Mouse (Mus musculus) adrenal gland, adult 2 months (tissue): Measurements from ENCODE around the gene Art3. TPM values are rescaled to one million over a fixed set of nuclear protein-coding genes. Genes with fewer than 3 reads are reported as not detected.

ENCODE experiments used
- DNase-seq: peaks from one replicate; pipeline ENCODE4 v3.0.0; 2021
- microRNA-seq, 2 experiments: library from miRNA; unstranded; fragments of <30 nt; microRNA quantifications; one replicate each; pipeline ENCODE4 v1.2.0; 2021
- polyA plus RNA-seq: library from polyadenylated mRNA; depleted of rRNA; stranded (reverse); fragments of >200 nt; gene quantifications from 2 replicates; pipeline ENCODE4 v1.2.3, GENCODE M21; 2012; rRNA removed
- total RNA-seq, 2 experiments: library from RNA; stranded (reverse); gene quantifications; 2 replicates each; pipeline ENCODE4 v1.2.3; 2021

Gene Art3
- total and polyA plus RNA-seq, 3 experiments = 2.6 to 58.2 (median 39.2) TPM

- no peak for DNase-seq
These were observed 92.5 kb downstream of the Art3 start for GRCm38 (mm10) chr5:92424126-92424525.

GRCm38 (mm10) chr5:92430723-92431122, 99.1 kb downstream of the Art3 start:
- peak; percentile 15 for DNase-seq

GRCm38 (mm10) chr5:92431611-92432010, 100.0 kb downstream of the Art3 start:
- DNase-seq = no peak

- DNase-seq = no peak
These were observed 102.4 kb downstream of the Art3 start for GRCm38 (mm10) chr5:92434070-92434469.

GRCm38 (mm10) chr5:92434571-92434985, 103.0 kb downstream of the Art3 start:
- DNase-seq = no peak

- DNase-seq = peak; percentile 98
These were observed 103.5 kb downstream of the Art3 start, which contains the start of gene Nup54 for GRCm38 (mm10) chr5:92435025-92435584. Gene Nup54 (minus strand): TSS chr5:92435219.

GRCm38 (mm10) chr5:92438540-92438939, 106.9 kb downstream of the Art3 start:
- no peak for DNase-seq

GRCm38 (mm10) chr5:92441494-92441893, 109.9 kb downstream of the Art3 start:
- DNase-seq = peak; percentile 55

- no peak for DNase-seq
These were observed 111.3 kb downstream of the Art3 start for GRCm38 (mm10) chr5:92442914-92443313.

GRCm38 (mm10) chr5:92445016-92445415, 113.4 kb downstream of the Art3 start:
- DNase-seq = peak; percentile 53

GRCm38 (mm10) chr5:92446736-92447135, 115.1 kb downstream of the Art3 start:
- no peak for DNase-seq

- no peak for DNase-seq
These were observed 121.2 kb downstream of the Art3 start for GRCm38 (mm10) chr5:92452876-92453275.

- DNase-seq = no peak
These were observed 125.8 kb downstream of the Art3 start for GRCm38 (mm10) chr5:92457410-92457809.

- peak; percentile 36 for DNase-seq
These were observed 127.1 kb downstream of the Art3 start for GRCm38 (mm10) chr5:92458726-92459125.

GRCm38 (mm10) chr5:92461321-92461720, 129.7 kb downstream of the Art3 start:
- peak; percentile 68 for DNase-seq

Small RNA genes lying within 50 kb of the gene (microRNA-seq; reads per million reads assigned to microRNA genes)
- gene Mir6415 = 0 reads per million in 2 experiments

Other genes with a start within 250 kb of the Art3 start
- gene G3bp2, start 248.1 kb upstream of the Art3 start, total RNA-seq = 100 to 1,000 TPM; 142 to 168 TPM
- 9.7 and 12.5 TPM in 2 replicates for gene G3bp2, start 248.1 kb upstream of the Art3 start, polyA plus RNA-seq
- 100 to 1,000 TPM in 1 of 2 experiments, 10 to 100 TPM in 1; 88.8 to 113 TPM for gene Uso1, start 193.9 kb upstream of the Art3 start, total RNA-seq
- gene Uso1, start 193.9 kb upstream of the Art3 start, polyA plus RNA-seq = 22.8 and 35.4 TPM in 2 replicates
- gene U90926, start 116.4 kb upstream of the Art3 start, total RNA-seq = not detected
- not detected in 2 replicates for gene U90926, start 116.4 kb upstream of the Art3 start, polyA plus RNA-seq
- under 1 TPM in 1 of 2 experiments, not detected in 1; 0.12 TPM for gene Ppef2, start 75.5 kb upstream of the Art3 start, total RNA-seq
- 0.16 and 0.24 TPM in 2 replicates for gene Ppef2, start 75.5 kb upstream of the Art3 start, polyA plus RNA-seq
- gene Naaa, start 53.7 kb upstream of the Art3 start, total RNA-seq = 10 to 100 TPM; 20.1 to 29.4 TPM
- 33.6 and 42.7 TPM in 2 replicates for gene Naaa, start 53.7 kb upstream of the Art3 start, polyA plus RNA-seq
- gene Sdad1, start 21.3 kb upstream of the Art3 start, total RNA-seq = 10 to 100 TPM; 25.0 to 39.1 TPM
- gene Sdad1, start 21.3 kb upstream of the Art3 start, polyA plus RNA-seq = 11.2 and 13.2 TPM in 2 replicates
- 1 to 10 TPM; 2.5 to 2.6 TPM for gene Cxcl9, start 3.7 kb upstream of the Art3 start, total RNA-seq
- 3.7 and 7.2 TPM in 2 replicates for gene Cxcl9, start 3.7 kb upstream of the Art3 start, polyA plus RNA-seq
- gene Cxcl10, start 17.1 kb downstream of the Art3 start, total RNA-seq = under 1 TPM; 0.43 to 0.73 TPM
- 1.7 and 3.6 TPM in 2 replicates for gene Cxcl10, start 17.1 kb downstream of the Art3 start, polyA plus RNA-seq
- 10 to 100 TPM; 27.3 to 29.3 TPM for gene Nup54, start 103.4 kb downstream of the Art3 start, total RNA-seq
- 4.5 and 7.0 TPM in 2 replicates for gene Nup54, start 103.4 kb downstream of the Art3 start, polyA plus RNA-seq
- gene Scarb2, start 175.0 kb downstream of the Art3 start, total RNA-seq = 10 to 100 TPM; 58.7 to 79.0 TPM
- 18.1 and 19.6 TPM in 2 replicates for gene Scarb2, start 175.0 kb downstream of the Art3 start, polyA plus RNA-seq
- not detected for gene Fam47e, start 223.2 kb downstream of the Art3 start, total RNA-seq
- not detected in 2 replicates for gene Fam47e, start 223.2 kb downstream of the Art3 start, polyA plus RNA-seq